ENCODE assay signal across 11 mouse cellular contexts in genomic region chr16:34329431-34329873, GRCm38 (mm10).
DNase-seq lines count a peak whose midpoint lies in the region; ATAC-seq and TF ChIP-seq lines count a peak whose summit lies in the region.
"Had no signal": no experiment of that assay in that cellular context is flagged by ENCODE, and none has a peak within 500 bp of the region (broad histone marks: within the 10 kb centered on the region; RNA-seq: fewer than 3 reads in every experiment).

No protein-coding gene starts in this region.

- H3K4me2 ChIP-seq in midbrain, embryonic 14.5 days (ENCODE audit: low read length), result peak overlapping the region; percentile 6; the same call in 1 of the 2 replicates
- H3K4me2 ChIP-seq: embryonic facial prominence, embryonic 12.5 days had no signal

- no peak overlapping the region for H3K9ac ChIP-seq in midbrain, embryonic 14.5 days (replicated peaks; ENCODE audit: low read length)
- H3K9ac ChIP-seq: embryonic facial prominence, embryonic 12.5 days had no signal

- peaks cover 9% of the 10 kb centered on the region for H3K36me3 ChIP-seq in midbrain, embryonic 14.5 days (ENCODE audit: control insufficient read depth, insufficient read depth, low read length)
- H3K36me3 ChIP-seq: G1E had no signal

- ATAC-seq in cerebellum, adult (ENCODE audit: insufficient number of reproducible peaks, low FRiP score, low TSS enrichment), result peak; percentile 74
- peak; percentile 63; the same call in 1 of the 2 replicates for ATAC-seq in midbrain, embryonic 14.5 days (ENCODE audit: low FRiP score, low TSS enrichment)

- H3K27ac ChIP-seq in layer of hippocampus, adult 2 months, result peak overlapping the region; percentile 62
- peak overlapping the region; percentile 56 for H3K27ac ChIP-seq in midbrain, embryonic 14.5 days (replicated peaks; ENCODE audit: low read depth, low read length)
- H3K27ac ChIP-seq: embryonic facial prominence, embryonic 12.5 days had no signal

- 54% methylated on average over 12 of the region's 12 CpGs for WGBS in midbrain, embryonic 14.5 days

- peaks cover 15% of the 10 kb centered on the region; the same call in 1 of the 2 replicates for H3K4me1 ChIP-seq in midbrain, embryonic 14.5 days (ENCODE audit: control insufficient read depth, insufficient read depth, low read length)

- no peak for DNase-seq in layer of hippocampus, adult 2 months (ENCODE audit: low spot score in 2 of 2)
- DNase-seq in layer of hippocampus, postnatal 25 days (ENCODE audit: extremely low spot score in 1 of 2, low spot score in 1 of 2), result no peak
- peak; percentile 65 for DNase-seq in cerebellum, adult 8-10 months
- peak; percentile 73 for DNase-seq in midbrain, embryonic 14.5 days
- no peak for DNase-seq in urinary bladder, postnatal 14 days (ENCODE audit: low spot score)
- no peak for DNase-seq in thymus, adult 18-20 months
- DNase-seq: adrenal gland, postnatal 10 days had no signal

- H3K4me3 ChIP-seq in layer of hippocampus, adult 2 months, result no peak overlapping the region
- H3K4me3 ChIP-seq in midbrain, embryonic 14.5 days (replicated peaks; ENCODE audit: low read depth, low read length), result no peak overlapping the region
- H3K4me3 ChIP-seq: embryonic facial prominence, embryonic 12.5 days; myocyte had no signal

- TF ChIP-seq CTCF in layer of hippocampus, adult 2 months (conservative IDR thresholded peaks at IDR 0.05), result peak; percentile 34

- no peaks in the 10 kb centered on the region for H3K27me3 ChIP-seq in midbrain, embryonic 14.5 days (ENCODE audit: control insufficient read depth, insufficient read depth, low read length)
- H3K27me3 ChIP-seq: embryonic facial prominence, embryonic 12.5 days had no signal

- no peaks in the 10 kb centered on the region for H3K9me3 ChIP-seq in midbrain, embryonic 14.5 days (ENCODE audit: control insufficient read depth, low read length)
- H3K9me3 ChIP-seq: embryonic facial prominence, embryonic 12.5 days; G1E had no signal

Comparison
In these comparisons a context has a peak if more than half of its experiments do, and no peak if none do; other contexts are left out.
1. DNase-seq: peak in cerebellum, adult 8-10 months (single experiment) and midbrain, embryonic 14.5 days (single experiment); none in layer of hippocampus, adult 2 months (0 of 2), layer of hippocampus, postnatal 25 days (0 of 2), urinary bladder, postnatal 14 days (single experiment) and thymus, adult 18-20 months (0 of 2).